Mouse (Mus musculus) olfactory bulb, adult 2 months (tissue): ENCODE results near the gene Ldlrad3.

Experiments used
- CTCF ChIP-seq: fragments of 200-500 bp; IDR thresholded peaks from 2 replicates; pipeline ENCODE4 v1.5.1; 2012; ENCODE audit warnings: low read depth, mild to moderate bottlenecking, low read length, moderate library complexity; ENCODE audit not compliant: insufficient read depth
- POLR2A ChIP-seq: fragments of 200-500 bp; IDR thresholded peaks from 2 replicates; pipeline ENCODE4 v1.6.1; 2012; ENCODE audit warnings: mild to moderate bottlenecking, low read depth, low read length, moderate library complexity; ENCODE audit not compliant: insufficient read depth

DNA sequence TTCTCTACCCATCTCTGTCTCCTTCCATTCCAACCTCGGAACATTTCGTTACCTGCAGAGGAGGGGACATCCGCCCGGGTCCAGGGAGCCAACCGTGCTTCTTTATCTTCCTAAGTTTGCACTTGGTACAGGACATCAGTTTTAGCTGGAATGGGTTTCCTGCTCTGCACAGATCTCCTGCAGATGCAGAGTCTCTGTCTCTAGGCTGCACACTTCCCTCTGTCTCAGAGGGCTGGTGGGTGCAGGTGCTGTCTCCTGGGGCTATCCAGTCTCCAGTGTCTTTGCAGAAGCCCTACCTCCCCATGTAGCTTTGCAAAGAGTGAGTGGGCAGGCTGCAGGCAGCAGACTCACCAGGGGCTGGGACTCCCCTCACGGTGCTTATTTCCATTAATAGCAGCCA is 109.9 kb downstream of the Ldlrad3 start:
- TF ChIP-seq CTCF (no peak), POLR2A (no peak)
